Mouse (Mus musculus) gastrocnemius, postnatal 14 days (tissue): ENCODE data around the gene Dck. TPM values are rescaled to one million over a fixed set of nuclear protein-coding genes. Genes with fewer than 3 reads are reported as not detected.

ENCODE experiments used
- DNase-seq: peaks from one replicate; pipeline ENCODE4 v3.0.0; 2021; ENCODE audit warnings: mixed read lengths
- intact Hi-C: fragments of 180-260 bp; cut with DNase I; formaldehyde crosslinking; loops from one replicate; pipeline ENCODE4 v1.15.1; 2025; ENCODE audit warnings: low total_unique reads
- total RNA-seq, 2 experiments: library from RNA; stranded (reverse); gene quantifications; 2 replicates each; pipeline ENCODE4 v1.2.3; 2021

Dck gene
- total RNA-seq, 2 experiments from 2014 or later = 2.6 to 3.8 TPM

DNA sequence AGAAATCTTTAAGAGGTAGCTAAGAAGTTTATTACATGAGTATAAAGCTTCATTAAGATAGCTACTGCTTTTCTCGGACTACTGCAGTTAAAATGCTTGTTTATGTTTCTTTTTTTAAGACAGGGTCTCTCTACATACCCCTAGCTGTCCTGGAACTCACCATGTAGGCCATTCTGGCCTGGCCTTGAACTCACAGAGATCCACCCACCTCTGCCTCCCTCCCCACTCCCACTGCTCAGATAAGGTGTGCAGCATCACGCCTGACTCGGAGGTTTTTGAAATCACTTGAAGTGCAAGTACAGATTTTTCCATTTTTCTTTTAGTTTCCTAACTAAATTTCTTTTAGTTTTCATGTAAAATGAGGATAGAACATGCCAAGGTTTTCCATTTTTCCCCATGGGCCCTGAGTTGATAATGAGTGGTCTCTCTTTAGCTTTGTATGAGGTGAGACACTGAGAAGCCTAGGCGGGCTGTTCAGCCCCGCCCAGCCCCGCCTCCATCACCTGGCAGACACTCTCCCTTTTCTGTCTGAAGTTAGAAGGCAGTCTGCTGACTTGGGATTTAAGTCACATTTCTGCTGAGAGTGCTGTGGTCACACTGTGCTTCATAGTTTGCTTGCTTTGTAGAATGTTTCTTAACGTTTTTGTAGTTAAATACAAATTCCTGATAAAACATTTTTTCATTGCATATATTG, 17.4 kb downstream of the Dck start:
- no peak for DNase-seq
- intact Hi-C loops = loop anchor here (10.0 kb wide), 1 partner anchor 87 kb away; no protein-coding TSS in a partner anchor

DNA sequence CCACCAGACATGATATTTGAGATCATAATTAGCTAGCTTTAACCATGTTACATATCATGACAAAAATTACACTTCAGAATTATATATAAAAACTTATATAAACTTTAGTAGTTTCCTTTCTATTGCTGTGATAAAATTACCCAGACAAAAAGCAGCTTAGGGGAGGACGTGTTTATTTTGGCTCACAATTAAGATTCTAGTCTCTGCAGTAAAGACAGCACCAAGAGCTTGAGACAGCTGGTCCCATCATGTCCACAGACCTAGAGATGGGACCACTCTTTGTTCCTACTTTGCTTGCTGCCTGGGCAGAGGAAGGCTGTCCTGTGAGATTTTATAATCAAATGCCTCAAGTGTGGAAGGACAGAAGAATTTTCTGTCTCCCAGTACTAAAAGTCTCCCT, 20.3 kb downstream of the Dck start:
- no peak for DNase-seq
- intact Hi-C loops = loop anchor here (10.0 kb wide), 1 partner anchor 90 kb away; no protein-coding TSS in a partner anchor

DNA sequence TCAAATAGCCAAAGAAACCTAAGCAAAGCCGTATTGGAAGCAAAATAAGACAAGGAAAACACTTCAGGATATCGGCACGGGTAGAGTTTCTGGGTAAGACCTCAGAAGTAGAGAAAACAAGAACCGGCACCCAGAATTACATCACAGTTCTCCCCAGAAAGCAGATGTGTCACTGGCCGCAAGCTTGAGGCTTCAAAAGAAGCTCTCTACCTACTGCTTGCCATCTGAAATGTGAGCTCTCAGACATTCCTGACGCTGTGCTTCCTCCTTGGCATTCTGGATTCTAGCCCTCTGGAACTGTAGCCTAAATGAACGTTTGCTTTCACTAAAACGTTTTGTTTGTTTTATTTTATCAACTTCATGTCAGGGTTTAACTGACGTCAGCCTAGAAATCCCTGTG, 25.9 kb downstream of the Dck start:
- intact Hi-C loops = loop anchor here (5.0 kb wide), 1 partner anchor 432 kb away; no protein-coding TSS in a partner anchor

DNA sequence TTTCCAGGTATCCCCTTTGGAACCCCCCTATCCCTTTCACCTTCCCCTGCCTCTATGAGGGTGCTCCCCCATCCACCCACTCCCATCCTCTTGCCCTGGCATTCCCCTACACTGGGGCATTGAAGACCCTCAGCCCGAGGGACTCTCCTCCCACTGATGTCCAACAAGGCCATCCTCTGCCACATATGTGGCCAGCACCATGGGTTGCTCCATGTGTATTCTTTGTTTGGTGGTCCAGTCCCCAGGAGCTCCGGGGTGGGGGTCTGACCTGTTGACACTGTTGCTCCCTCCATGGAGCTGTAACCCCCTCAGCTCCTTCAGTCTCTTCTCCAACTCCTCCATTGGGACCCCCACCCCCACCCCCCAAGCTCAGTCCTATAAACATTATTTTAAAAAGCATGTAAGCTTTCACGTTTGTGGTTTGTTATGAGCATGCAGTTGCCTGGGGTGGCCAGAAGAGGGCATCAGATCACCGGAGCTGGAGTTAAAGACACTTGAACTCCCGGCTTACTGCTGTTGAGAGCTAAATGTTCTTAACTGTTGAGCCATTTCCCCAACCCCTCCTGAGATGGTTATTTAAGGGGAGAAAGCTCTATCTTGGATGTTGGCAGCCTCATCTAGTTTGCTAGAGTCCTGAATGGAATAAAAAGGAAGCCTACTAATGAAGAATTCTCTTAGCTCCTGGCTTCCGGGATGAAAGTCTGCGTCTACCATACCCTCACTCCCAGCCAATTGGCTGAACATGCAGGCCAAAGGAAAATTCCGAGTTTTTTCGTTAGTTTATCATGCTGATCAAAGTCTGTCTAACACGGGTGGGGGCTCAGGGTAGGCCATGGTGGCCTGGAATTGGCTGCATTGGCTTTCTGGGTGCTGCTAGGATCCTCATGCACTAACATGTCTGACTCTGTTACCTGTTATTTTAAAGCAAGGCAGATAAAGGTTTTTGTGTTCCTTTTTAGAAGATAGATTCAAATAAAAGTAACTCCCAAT, 26.8 kb downstream of the Dck start:
- intact Hi-C loops = loop anchor here (5.0 kb wide), 1 partner anchor 431 kb away; no protein-coding TSS in a partner anchor
- DNase-seq = peak; percentile 25

More for the DNA sequence above, 25.9 kb downstream of the Dck start:
- DNase-seq = no peak

DNA sequence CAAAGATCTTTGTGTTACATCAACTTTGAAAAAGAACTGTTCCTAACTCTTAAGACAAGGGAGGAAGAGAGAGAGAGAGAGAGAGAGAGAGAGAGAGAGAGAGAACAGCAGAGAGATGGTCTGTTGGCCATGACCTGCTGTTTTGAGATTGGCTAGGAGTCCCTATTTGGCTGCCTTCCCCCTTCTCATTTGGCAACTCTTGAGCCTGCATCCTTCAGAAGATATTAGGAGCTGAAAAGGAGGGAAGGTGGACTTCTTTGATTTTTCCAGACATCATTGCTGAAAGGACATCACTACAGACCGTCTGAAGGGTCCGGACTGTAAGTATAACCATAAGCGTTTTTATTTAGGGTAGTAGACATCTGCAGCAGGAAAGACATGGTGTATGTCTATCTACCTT, 28.9 kb downstream of the Dck start:
- DNase-seq = no peak
- intact Hi-C loops = loop anchor here (5.0 kb wide), 1 partner anchor 429 kb away; no protein-coding TSS in a partner anchor

DNA sequence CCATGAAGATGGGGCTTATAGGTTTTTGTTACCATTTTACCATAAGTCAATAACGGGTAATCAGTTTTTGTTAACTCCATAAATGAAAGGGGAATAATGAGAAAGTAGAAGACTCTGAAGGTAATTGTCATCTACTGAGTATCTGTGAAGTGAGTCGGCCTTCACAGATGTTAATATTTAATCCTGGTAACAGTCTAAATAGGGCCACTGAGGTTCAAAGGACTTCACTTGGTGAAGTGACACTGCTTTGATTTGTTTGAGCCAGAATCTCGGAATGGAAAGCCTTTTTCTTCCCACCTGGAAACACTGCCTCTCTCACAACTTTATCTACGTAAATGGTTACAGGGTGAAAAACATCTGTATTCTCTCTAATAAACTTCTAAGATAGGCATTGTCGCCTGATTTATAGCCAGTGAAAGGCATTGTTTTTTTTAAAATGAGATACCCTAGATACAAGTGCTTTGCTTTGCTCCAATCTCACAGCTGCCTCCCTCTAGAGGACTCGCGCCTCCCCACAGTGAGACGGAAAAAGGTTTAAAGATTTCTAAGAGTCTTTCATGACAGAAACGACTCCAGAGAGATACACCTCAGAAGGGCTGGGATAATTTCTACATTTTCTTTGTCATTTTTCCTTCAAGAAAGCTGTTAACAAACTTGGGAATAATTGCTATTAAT, 31.3 kb downstream of the Dck start:
- DNase-seq = no peak
- intact Hi-C loops = no loop called here

DNA sequence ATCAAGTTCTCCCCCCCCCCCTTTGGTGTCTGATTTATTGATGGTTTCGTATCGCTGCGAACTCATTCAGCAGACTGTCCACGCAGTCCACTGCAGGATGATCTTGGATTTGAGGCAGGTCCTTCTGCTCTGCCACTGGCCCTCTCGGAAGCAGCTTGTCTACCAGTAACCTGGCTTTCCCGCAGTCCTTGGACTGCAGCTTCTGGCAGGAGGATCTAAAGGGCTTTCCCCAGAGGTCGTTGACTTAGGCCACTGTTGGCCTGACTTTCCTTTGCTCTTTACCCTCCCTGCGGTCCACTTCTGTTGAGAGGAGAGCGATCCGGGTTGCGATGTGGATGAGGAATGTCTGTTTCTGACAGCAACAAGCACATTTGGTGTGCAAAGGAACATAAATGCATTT, 31.8 kb downstream of the Dck start:
- intact Hi-C loops = no loop called here
- DNase-seq = no peak

DNA sequence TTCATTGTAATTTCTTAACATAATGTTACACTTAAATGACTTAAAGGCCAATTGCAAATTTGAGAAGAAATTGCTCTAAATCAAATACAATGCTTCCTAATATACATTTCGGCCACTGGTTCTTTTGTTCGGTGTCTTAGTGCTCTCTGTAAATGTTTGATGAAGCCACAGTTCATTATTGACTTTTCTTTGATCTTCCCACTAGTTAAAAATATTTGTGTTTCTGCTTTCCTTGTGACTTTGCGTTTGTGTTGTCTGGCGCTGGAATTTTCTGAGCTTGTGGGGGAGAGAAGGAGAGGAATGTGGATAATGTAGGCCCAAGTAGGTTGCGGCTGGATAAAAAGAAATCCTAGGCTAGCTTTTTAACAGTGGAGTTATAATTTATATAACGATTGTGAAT, 32.3 kb downstream of the Dck start:
- DNase-seq = no peak
- intact Hi-C loops = no loop called here

DNA sequence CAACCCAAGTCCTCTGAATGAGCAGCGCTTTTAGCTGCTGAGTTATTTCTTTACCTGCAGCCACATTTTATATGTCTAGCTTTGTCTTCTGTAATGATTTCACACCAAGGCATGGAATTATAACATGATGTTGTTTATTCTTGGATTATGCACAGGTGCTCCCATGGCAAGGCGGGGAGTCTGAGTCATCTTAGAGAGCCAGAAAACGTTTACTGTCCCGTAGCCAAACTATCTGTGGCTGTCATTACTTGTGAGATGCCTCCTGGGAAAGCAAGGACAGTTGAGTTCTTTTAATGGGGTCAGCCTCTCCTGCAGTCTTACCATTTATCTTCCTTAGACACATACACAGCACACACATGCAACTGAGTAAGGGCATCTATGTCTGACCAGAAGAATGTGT, 40.8 kb downstream of the Dck start:
- intact Hi-C loops = no loop called here
- no peak for DNase-seq

DNA sequence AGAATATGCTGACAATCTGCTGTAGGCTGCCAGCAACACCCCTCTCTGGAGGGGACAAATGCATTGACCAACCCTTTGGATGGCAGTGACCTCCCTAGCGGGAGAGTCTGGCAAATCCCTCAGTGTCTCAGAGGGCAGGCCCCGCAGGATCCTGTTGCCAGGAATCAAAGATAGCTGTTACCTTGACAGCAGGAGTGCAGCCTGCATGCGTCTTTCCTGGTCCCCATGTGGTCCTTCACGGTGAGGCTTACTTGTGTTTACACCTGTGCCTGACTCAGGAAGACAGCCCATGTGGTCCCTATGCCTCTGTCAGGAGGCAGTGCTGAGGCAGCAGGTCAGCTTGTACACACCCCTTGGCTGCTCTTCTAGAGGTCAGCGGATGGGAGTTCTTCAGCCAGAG, 41.5 kb downstream of the Dck start:
- DNase-seq = no peak
- intact Hi-C loops = no loop called here

DNA sequence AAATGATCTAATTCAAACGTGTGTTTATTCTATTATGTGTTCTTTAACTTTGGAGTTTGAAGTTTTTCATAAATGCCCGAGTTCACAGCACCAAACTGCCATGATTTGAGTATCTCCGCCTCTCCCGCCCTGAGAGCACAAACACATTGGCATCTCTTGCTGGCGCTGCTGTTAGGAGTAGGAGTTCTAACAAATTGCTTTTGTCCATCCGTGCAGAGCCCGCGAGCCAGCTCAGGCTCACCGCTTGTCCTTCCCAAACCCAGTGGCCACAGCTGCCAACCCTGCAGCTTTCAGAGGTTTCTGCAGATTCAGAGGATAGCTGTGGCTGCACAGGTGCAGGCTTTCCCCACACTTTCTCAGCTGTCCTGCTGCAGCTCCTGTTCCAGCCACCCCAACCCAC, 42.5 kb downstream of the Dck start:
- peak; percentile 7 for DNase-seq
- intact Hi-C loops = no loop called here

DNA sequence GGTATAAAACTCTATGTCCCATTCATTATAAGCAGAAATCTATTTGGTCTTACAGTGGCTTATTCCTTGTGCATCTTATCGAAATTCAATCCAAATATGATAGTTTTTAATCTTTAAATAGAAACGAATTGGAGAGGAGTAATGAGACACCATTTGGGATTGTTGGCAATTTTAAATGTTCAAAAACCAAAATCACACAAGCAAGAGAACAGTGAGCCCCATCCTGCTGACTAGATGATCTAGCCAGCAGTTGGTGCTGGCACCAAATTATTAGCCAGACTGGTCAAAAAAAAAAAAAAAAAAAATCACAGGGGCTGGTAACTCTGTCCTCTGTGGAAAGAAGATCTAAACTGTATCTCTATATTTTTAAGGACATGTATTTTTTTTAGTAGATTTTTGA, 48.4 kb downstream of the Dck start:
- no peak for DNase-seq
- intact Hi-C loops = no loop called here

DNA sequence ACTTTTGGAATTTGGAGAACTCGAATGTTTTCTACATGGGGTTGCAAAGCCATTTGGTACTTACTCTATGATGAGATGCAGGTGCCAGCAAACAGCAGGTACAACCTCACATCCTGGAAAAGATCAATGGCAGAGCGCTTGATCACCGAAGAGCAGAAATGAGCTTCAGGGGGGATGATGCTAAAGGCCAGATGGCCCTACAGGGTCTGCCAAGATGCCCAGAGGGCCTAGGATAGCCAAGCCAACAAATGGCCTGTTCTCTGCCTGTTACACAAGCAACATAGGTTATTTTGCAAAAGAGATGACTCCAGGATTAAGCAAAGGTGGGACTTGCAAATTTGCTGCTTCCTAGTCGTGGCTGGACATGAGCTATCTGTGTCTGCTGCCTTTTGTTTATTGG, 49.8 kb downstream of the Dck start:
- intact Hi-C loops = no loop called here
- no peak for DNase-seq

DNA sequence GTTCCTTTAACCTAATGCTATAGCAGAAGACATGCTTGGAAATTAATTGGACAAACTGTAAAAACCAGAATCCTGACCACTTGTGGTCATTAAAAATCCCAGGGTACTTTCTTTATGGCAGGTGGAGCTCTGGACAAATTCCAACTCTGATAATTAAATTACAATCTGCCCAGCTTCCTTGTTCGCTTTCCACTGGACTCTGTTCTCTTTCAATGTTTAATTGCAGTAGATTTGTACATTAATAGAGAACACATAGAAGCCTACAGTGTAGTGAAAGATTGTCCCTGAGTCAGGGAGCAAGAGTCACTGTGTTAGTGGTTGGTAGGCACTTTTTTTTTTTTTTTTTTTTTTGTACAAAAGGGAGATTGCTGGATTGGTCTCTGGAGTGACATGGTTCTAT, 56.7 kb downstream of the Dck start:
- no peak for DNase-seq
- intact Hi-C loops = no loop called here

DNA sequence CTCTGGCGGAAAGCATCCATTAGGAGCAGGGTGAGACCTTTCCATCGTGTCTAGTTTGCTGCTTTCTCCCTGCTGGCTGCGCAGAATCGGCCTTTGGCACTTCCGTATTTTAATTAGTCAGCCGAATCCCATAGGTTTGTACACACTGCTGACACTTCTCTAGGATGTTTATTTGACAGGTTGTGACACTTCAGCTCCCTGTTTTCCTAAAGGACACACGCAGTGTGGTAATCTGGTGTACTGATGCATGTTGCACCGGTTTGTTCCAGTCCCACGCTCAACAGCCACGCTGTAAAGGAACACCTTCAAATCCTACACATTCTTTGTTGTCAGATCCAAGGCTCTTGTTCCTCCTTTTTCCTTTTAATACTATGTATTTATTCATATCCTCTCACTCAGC, 60.0 kb downstream of the Dck start:
- DNase-seq = no peak

DNA sequence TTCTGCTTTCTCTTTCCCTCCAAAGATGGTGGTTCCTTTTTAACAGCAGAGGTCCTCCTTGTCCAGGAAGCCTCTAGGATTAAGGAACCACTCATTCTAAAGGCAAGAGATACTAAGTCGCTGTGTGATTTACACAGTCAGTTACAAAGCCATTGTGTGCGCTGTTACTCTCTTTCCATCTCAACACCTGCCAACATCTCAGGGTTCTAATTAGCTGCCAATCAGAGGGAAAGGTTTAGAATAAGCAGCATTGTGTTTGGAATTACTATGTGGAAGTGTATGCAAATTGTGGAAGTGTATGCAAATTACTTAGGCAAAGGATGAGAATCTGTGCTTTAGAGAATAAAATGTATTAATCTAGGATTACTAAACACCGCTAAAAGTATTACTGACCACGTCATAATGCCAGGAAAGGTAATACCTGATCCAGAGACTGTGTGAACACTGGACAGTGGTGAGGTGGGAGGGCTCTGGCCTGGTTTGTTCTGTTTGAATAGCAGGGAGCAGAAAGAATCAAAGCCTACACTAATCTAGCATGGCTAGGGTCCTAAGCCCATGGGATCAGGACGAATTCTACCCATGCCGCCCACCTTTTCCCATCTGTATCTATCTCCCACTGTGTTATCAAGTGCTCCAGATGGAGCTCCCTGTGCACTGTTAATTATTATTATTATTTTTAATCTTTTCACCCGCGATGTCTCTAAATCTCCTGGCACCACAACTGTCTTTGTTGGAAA, 65.2 kb downstream of the Dck start:
- DNase-seq = no peak
- intact Hi-C loops = no loop called here

More for the DNA sequence above, 60.0 kb downstream of the Dck start:
- intact Hi-C loops = no loop called here

DNA sequence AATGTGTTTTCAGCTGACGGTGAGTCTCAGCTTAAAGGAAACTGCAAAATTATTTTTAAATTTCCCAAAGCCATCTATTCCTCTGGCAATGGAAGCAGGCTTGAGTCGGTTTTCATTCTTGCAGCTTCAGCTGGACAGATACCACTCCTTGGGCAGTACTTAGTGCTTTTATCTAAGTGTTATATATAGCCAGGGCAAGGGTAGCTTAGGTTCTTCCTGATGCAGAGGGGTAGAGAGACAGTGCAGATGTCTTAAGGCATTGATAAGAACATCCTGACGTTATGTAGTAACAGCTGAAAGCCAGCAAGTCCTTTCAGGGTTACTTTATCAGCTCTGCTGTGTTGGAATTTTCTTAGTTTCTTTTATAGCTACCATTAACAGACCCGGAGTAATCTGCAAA, 66.1 kb downstream of the Dck start:
- DNase-seq = no peak
- intact Hi-C loops = no loop called here

DNA sequence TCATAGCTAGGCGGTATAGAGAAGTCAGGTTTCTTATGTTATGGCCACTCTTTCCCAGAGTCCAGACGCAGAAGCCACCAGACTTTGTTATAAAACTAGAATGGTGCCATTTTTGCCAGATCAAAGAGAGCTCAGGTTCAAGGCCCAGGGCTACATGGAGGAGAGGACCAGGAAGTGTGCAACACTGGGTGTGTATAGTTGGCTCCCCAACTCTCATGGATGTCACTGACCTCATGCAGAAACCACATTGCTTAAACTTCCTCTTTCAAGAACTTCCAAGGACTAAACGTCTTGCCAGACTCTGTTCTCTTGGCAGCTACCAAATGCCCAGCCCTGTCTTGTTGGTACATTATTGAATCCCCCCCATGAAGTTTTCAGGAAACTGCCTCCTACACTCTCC, 67.1 kb downstream of the Dck start:
- DNase-seq = no peak
- intact Hi-C loops = no loop called here
